Mouse (Mus musculus): Measurements from ENCODE around the gene Ppm1f. TPM values are rescaled to one million over a fixed set of nuclear protein-coding genes. Genes with fewer than 3 reads are reported as not detected.
"Not testable (repeated sequence)": the region's sequence is repeated elsewhere in the genome, so short reads cannot be mapped to it uniquely, and the experiment has no call there.

Gene Ppm1f
- total RNA-seq, 1 experiment from 2014 or later: 37.8 TPM

DNA sequence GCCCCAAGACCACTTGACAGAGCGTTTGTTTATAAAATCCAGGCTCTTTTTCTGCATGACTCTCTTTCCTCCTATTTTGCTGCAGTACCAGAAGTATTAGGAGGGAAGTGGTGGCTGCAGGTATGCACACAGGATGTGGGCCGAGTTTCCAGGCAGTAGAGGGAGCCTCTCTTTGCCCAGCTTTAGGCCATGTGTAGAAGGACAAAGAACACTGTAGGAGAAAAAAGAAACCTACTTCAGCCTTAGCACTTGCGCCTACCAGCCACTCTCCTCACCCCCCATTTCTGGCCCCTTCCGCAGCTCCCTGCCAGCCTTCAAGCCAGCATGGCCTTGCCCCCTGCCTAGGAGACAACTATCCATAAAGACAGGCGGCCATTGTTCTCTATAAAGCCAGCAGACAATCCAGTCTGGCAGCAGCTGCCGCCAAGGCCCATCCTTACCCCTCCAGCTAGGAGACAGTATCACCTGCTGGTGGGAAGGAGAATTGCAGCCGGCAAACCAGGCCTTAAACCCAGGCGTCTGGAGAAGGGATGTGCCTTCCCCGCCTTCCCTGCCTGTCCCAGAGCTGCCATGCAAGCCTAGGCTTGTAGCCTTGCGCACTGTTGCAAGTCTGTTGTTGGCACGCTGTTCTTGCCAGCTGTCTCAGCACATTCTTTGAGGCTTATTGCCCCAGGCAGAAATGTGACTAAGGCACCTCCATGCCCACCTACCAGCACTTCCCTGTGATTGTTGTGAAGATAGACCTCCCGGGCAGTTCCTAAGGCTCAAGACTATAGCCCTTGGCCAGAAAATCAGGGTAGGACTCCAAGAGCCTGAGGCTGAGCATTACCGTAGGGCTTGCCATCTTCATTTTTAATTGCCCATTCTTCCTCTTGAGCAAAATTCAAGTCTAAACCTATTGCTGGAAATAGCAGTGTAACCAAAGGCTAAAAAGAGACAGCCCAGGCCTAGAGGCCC lies 15.7 kb downstream of the Ppm1f start:
- peak; percentile 88 for DNase-seq

DNA sequence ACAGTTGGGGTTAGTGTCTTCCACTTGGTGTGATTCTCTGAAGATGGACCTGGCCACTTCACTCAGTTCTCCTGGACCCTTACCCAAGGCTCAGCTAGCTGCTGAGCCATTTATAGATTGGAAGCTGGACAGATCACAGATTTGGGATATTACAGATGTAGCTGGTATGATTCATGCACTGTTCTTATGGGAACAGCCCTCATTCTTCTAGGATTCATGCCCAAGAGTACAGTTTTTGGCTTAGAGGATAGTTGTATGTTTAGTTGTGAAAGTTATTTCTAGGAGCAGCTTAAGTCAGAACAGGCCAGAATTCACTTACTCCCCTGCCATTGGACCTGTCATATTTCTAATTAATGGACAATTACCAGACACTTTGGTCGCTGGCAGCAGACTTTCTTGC lies 17.2 kb downstream of the Ppm1f start:
- DNase-seq: no peak

GRCm38 (mm10) chr16:16918441-16919117 lies 22.3 kb downstream of the Ppm1f start:
- peak; percentile 51 for DNase-seq

DNA sequence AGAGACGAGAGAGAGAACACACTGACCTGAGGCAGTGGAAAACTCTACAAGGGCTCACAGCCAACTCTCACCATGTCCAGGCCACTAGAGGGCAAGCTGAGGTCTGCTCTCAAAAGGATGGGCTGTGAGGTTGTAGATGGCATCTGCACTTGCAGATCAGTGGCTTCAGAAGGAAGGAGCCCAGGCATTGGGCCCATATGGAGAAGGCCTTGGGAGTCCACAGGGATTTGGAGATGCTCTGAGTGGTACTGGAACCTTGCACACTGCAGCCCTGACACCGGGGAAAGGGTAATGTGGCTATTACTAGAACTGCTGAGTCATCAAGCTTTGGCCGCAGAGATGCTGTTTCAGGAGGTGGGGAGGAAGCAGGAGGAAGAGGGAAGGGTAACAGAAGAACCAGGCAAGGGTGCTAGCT lies 24.8 kb downstream of the Ppm1f start:
- DNase-seq: peak; percentile 77

DNA sequence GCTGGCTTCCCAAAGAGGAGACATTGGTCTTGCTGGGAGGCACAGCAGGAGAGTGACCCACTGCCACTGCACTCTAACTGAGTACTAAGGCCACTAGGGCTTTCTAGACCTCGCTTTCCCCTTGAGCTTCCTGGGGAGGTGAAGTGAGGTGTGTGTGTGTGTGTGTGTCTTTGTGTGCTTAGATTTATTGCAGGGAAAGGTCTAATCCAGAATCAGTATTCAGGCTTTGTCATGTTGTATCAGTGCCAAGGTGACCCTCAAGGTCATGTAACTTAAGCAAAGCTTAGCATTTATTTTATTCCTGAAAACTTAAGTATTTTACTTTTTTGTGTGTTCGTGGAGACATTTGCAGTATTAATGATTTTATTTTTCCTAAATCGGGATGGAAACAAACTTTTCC lies 28.2 kb downstream of the Ppm1f start:
- DNase-seq: peak; percentile 68

DNA sequence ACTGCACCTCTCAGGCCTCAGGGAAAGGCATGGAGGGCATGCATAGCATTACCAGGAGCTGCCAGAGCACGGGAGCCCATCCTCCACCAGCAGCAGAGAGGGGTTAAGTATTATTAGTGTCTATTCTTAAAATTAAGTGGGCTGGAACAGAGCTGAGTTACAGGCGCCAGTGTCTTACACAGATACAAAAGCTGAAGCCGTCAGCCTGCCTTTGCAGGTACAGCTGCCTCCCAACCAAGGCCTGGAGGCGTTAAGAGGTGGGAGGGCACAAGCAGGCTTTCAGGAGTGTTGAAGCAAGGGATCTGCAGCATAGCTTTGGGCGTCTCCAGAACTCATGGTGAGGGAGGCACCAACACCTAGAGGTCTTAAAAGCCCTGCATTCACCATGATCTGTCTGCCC lies 30.3 kb downstream of the Ppm1f start:
- DNase-seq: no peak

- not testable (repeated sequence) for DNase-seq
Measured at GRCm38 (mm10) chr16:16928908-16929307, 32.6 kb downstream of the Ppm1f start.

- no peak for DNase-seq
Measured at GRCm38 (mm10) chr16:16930326-16930725, 34.1 kb downstream of the Ppm1f start.

DNA sequence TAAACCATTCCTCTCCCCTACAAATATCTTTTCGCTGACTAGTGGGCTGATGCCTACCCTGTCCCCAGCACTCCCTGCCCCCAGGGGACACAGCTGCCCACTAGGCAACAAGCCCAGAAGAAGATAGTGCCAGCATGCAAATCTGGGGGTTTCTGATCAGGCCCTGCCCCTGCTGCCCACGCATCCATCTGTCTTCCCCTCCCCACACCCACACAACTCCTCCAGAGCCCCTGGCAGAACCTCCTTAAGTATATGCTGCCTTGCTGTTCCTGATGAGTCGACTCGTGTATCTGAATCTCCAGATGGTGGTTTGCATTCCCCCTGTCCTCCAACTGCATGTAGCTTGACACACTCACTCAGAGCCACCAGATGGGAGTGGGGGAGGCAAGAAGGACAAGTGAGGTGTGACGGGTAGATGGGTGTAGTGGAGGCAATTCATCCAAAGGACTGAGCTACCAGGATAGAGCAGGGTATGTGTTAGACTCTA lies 34.6 kb downstream of the Ppm1f start:
- DNase-seq: no peak

DNA sequence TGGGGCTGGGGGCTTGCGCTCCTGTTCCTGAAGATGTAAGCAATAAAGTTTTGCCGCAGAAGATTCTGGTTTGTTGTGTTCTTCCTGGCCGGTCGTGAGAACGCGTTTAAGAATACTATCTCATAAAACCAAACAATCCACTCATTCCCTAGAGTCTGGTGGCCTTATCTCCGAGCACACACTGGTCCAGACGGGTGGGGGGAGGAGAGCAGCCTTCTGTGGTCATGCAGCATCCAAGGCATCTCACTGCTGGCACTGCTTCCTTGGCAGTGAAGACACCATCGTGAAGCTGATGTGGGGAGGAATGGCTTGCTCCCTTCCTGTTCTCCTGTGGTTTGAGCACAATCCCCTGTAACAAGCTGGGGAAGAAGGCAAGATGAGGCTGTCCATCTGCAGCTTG lies 43.3 kb downstream of the Ppm1f start:
- no peak for DNase-seq

DNA sequence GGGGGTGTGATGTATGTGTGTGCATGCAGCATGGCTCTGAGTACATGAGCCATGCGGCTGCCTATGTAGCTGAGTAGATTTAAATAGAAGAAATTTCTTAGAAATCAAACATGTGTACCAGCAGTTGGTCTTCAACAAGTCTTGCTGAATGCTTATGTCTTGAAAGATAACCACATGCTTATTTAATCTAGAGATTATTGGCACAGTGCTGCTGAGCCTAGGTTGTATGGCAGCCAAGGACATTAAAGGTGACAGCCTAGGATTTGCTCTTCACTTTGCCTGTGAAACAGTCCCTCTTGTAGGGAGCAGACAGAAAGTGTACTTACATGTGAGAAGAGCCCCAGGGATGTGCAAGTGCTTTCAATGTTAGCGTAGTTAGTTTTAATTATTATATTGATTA lies 44.8 kb downstream of the Ppm1f start:
- no peak for DNase-seq

DNA sequence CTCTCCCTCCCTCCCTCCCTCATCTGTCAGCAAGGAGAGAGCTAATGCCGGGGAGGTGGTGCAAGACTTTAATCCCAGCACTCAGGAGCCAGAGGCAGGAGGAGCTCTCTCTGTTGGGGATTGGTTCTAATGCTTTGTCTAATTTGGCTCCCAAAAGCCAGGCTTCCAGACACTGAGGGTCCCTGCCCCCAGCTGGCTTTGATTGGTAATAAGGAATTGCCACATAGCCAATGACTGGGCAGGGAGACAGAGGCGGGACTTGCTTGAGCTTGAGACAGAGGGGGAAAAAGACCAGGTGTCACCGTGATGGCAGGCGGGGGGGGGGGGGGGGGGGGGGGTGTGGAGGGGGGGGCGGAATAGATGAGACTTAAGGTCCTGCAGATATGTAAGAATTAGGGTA lies 62.3 kb downstream of the Ppm1f start:
- no peak for DNase-seq

- DNase-seq: no peak
Measured at GRCm38 (mm10) chr16:16959907-16960306, 63.6 kb downstream of the Ppm1f start.

- no peak for DNase-seq
Measured at GRCm38 (mm10) chr16:16965149-16965548, 68.9 kb downstream of the Ppm1f start.

DNA sequence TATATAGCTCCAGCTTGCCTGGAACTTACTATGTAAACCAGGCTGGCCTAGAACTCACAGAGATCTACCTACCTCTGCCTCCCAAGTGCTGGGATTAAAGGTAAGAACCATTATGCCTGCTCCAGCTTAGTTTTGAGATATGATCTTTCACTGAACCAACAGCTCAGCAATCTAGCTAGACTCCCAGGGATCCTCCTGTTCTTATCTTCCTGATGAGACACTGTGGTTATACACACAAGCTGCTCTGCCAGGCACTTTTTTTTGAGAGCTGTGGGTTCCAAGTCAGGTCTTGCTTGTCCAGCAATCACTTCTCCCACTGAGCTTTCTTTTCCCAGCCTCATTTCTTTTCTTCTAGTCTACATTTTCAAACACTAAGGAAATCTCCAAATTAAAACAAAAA lies 70.0 kb downstream of the Ppm1f start:
- DNase-seq: no peak

Other genes with a start within 250 kb of the Ppm1f start
- gene Olfr19, start 220.1 kb upstream of the Ppm1f start, total RNA-seq (2021): not detected in 2 replicates
- 0.44 and 0.53 TPM in 2 replicates for gene Spag6l, start 67.0 kb upstream of the Ppm1f start, total RNA-seq (2021)
- gene Igll1, start 32.5 kb upstream of the Ppm1f start, total RNA-seq (2021): 0.41 TPM in 1 of 2 replicates, not detected in the other
- gene Top3b, start 25.7 kb upstream of the Ppm1f start, total RNA-seq (2021): 57.0 and 72.3 TPM in 2 replicates
- 1.5 TPM in 1 of 2 replicates, not detected in the other for gene Vpreb1, start 25.6 kb upstream of the Ppm1f start, total RNA-seq (2021)
- gene Mapk1, start 86.9 kb downstream of the Ppm1f start, total RNA-seq (2021): 179 and 204 TPM in 2 replicates
- gene Ypel1, start 173.2 kb downstream of the Ppm1f start, total RNA-seq (2021): 5.2 and 5.3 TPM in 2 replicates
- 84.2 and 97.6 TPM in 2 replicates for gene Ppil2, start 214.8 kb downstream of the Ppm1f start, total RNA-seq (2021)
- 2.4 and 3.5 TPM in 2 replicates for gene 2610318N02Rik, start 228.7 kb downstream of the Ppm1f start, total RNA-seq (2021)
- gene Sdf2l1, start 235.9 kb downstream of the Ppm1f start, total RNA-seq (2021): 21.0 and 23.8 TPM in 2 replicates
- 3.4 and 4.1 TPM in 2 replicates for gene Ydjc, start 248.2 kb downstream of the Ppm1f start, total RNA-seq (2021)